8 mouse cellular contexts compared by ENCODE assay signal in the genomic region with DNA sequence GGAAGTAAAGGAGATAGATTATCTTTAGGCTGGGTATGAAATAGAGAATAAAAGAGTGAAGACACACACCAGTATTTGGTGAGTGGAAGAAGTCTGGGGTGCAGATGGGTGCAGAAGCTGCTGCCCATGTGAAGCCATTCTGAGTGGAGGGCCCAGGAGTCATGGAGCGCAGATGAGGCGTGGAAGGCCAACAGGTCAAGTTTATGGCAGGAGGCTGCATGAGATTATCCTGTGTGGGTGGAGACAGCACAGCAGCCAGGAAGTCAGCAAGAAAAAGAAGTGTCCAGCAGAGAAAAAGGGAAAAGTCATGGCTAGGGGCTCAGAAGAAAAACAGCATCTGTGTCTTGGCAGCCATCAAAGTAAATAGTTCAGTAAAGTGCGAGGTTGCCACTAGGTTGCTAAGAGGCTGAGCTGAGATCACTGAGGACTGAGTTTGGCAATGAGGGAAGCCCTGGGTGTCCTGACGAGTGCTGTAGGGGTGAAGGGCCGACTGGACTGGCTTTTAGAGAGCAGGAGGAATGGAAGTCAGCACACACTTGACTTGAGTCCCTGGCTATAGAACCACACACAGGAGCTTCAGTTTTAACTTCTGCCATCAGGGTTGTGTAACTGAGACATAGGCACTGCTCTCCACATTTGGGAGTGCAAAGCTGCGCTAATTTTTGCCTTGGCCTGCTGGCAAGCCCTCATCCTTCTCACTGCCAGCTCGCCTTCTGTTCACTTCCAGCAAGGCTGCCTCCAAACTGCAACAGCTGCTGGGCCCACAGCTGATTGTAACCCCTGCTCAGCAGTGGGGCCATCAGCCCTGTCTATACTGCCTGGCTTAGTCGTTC. TPM values are rescaled to one million over a fixed set of nuclear protein-coding genes. Genes with fewer than 3 reads are reported as not detected.
DNase-seq lines count a peak whose midpoint lies in the region; ATAC-seq and TF ChIP-seq lines count a peak whose summit lies in the region.

No protein-coding gene starts in this region.

- peak; percentile 27 for DNase-seq in ovary, postnatal 36 days (ENCODE audit: low spot score)
- no peak for DNase-seq in ovary, adult 18-20 months (ENCODE audit: low spot score)
- peak; percentile 84 for DNase-seq in gastrocnemius, adult 18-20 months (ENCODE audit: low spot score)
- DNase-seq in hindbrain, postnatal 0 days (ENCODE audit: low spot score) = peak; percentile 82
- DNase-seq in telencephalon, adult 2 months (ENCODE audit: low read depth, low spot score) = peak; percentile 67
- no peak for DNase-seq in kidney, postnatal 14 days
- DNase-seq in thymus, adult 18-20 months = no peak

- peak; percentile 93 for ATAC-seq in hindbrain, postnatal 0 days
- ATAC-seq in lung, embryonic 16.5 days (ENCODE audit: low read depth) = peak; percentile 62

- H3K9ac ChIP-seq in hindbrain, postnatal 0 days (replicated peaks; ENCODE audit: low read length) = no peak overlapping the region
- H3K9ac ChIP-seq in lung, embryonic 16.5 days (ENCODE audit: low read length) = no peak overlapping the region

- H3K27me3 ChIP-seq in hindbrain, postnatal 0 days (ENCODE audit: insufficient read depth, low read length) = no peaks in the 10 kb centered on the region
- no peaks in the 10 kb centered on the region for H3K27me3 ChIP-seq in lung, embryonic 16.5 days (ENCODE audit: control insufficient read depth, insufficient read depth, low read depth, low read length)

- no peaks in the 10 kb centered on the region for H3K9me3 ChIP-seq in hindbrain, postnatal 0 days (ENCODE audit: low read length)
- H3K9me3 ChIP-seq in lung, embryonic 16.5 days (ENCODE audit: control insufficient read depth, low read length) = no peaks in the 10 kb centered on the region

- H3K4me1 ChIP-seq in hindbrain, postnatal 0 days (ENCODE audit: insufficient read depth, low read length) = peaks cover 20% of the 10 kb centered on the region
- H3K4me1 ChIP-seq in lung, embryonic 16.5 days (replicated peaks; ENCODE audit: control insufficient read depth, insufficient read depth, low read length) = peaks cover 9% of the 10 kb centered on the region; the same call in 1 of the 2 replicates

- TF ChIP-seq CTCF in hindbrain, postnatal 0 days (IDR thresholded peaks at IDR 0.05; ENCODE audit: low read depth) = no peak

- 28% methylated on average over 8 of the region's 8 CpGs for WGBS in hindbrain, postnatal 0 days
- 51% methylated on average over 8 of the region's 8 CpGs for WGBS in lung, embryonic 16.5 days

- no peaks in the 10 kb centered on the region for H3K36me3 ChIP-seq in hindbrain, postnatal 0 days (ENCODE audit: insufficient read depth, low read length)
- H3K36me3 ChIP-seq in lung, embryonic 16.5 days (ENCODE audit: control insufficient read depth, insufficient read depth, low read length) = no peaks in the 10 kb centered on the region; the same call in 1 of the 2 replicates

- peak overlapping the region; percentile 18; the same call in 1 of the 2 replicates for H3K4me2 ChIP-seq in hindbrain, postnatal 0 days (ENCODE audit: low read depth, low read length)
- H3K4me2 ChIP-seq in lung, embryonic 16.5 days (ENCODE audit: low read depth, low read length) = no peak overlapping the region

- H3K4me3 ChIP-seq in hindbrain, postnatal 0 days (ENCODE audit: low read length) = no peak overlapping the region
- H3K4me3 ChIP-seq in lung, embryonic 16.5 days (ENCODE audit: low read length) = no peak overlapping the region

- peak overlapping the region; percentile 67 for H3K27ac ChIP-seq in hindbrain, postnatal 0 days
- H3K27ac ChIP-seq in lung, embryonic 16.5 days (ENCODE audit: low read length) = no peak overlapping the region

RNA-seq across cellular contexts. Expression of a gene that starts 8.1 kb away (rescaled TPM):
- total RNA-seq in gastrocnemius, adult 18-20 months (2021) = 10 to 100 TPM; 21.0 to 21.8 TPM
- 22.0 and 22.9 TPM in 2 replicates for total RNA-seq in hindbrain, postnatal 0 days (2014; rRNA removed)
- 19.1 and 20.1 TPM in 2 replicates for polyA plus RNA-seq in hindbrain, postnatal 0 days (2015; fragmentation: Nextera tagmentation; extraction: Ambion mirVana)
- 18.6 and 19.1 TPM in 2 replicates for polyA plus RNA-seq in lung, embryonic 16.5 days (2015; fragmentation: Nextera tagmentation; extraction: Ambion mirVana)

RNA-seq across cellular contexts. Expression of a gene that starts 39.6 kb away (rescaled TPM):
- total RNA-seq in gastrocnemius, adult 18-20 months (2021) = 10 to 100 TPM; 16.6 to 19.8 TPM
- total RNA-seq in hindbrain, postnatal 0 days (2014; rRNA removed) = 57.6 and 68.5 TPM in 2 replicates
- polyA plus RNA-seq in hindbrain, postnatal 0 days (2015; fragmentation: Nextera tagmentation; extraction: Ambion mirVana) = 75.1 and 77.7 TPM in 2 replicates
- 144 and 149 TPM in 2 replicates for polyA plus RNA-seq in lung, embryonic 16.5 days (2015; fragmentation: Nextera tagmentation; extraction: Ambion mirVana)

Comparison
In these comparisons a context has a peak if more than half of its experiments do, and no peak if none do; other contexts are left out.
1. DNase-seq: peak in ovary, postnatal 36 days (single experiment), gastrocnemius, adult 18-20 months (single experiment), hindbrain, postnatal 0 days (single experiment) and telencephalon, adult 2 months (single experiment); none in ovary, adult 18-20 months (single experiment), kidney, postnatal 14 days (single experiment) and thymus, adult 18-20 months (0 of 2).